Mouse (Mus musculus): ENCODE data around the gene Gm21149.
"Not testable (repeated sequence)": the region's sequence is repeated elsewhere in the genome, so short reads cannot be mapped to it uniquely, and the experiment has no call there.

Gm21149 gene

GRCm38 (mm10) chr5:15457865-15458571 is 18.3 kb downstream of the Gm21149 start:
- not testable (repeated sequence) for DNase-seq

Data from kidney, adult 9 months (tissue).